Mouse (Mus musculus): ENCODE results near the gene Ppfia1. TPM values are rescaled to one million over a fixed set of nuclear protein-coding genes. Genes with fewer than 3 reads are reported as not detected.
A peak's percentile ranks its signal among the peaks of the same experiment; 100 is the strongest.

Gene Ppfia1
- polyA plus RNA-seq, 1 experiment from 2014 or later: 32.1 TPM

DNA sequence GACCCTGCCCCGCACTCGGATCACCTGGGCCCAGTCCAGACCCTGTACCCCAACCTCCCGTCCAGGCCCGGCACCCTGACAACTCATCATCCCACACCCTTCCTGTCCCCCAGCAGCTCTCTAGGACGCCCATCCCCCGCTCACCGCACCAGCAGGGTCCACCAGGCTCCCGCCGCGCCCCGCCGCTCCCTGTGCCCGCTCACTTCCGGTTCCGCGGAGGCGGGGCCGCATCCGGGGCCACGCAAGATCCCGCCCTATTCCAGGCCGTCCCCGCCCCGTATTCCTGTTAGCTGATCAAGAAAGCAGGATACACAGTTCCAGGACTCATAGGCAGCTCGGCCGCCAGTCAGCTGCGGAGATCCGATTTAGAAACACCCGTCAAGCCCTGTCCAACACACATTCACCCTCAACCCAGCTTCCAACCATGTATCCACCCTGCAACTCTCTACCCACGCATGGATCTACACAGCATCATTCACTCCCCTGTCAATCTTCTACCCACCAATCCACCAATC lies 82.9 kb downstream of the Ppfia1 start, which contains the start of gene Cttn:
TSS of gene Cttn (minus strand) at position 465 of the 515 bp plus-strand sequence.
- H3K4me2 ChIP-seq (replicated peaks): peak within 1 kb of the TSS; percentile 98
- H3K9me3 ChIP-seq: no peaks in the 10 kb centered on the region
- no peaks in the 10 kb centered on the region for H3K27me3 ChIP-seq
- peak; percentile 97 for ATAC-seq
- peak within 1 kb of the TSS; percentile 98 for H3K9ac ChIP-seq (replicated peaks)
- H3K36me3 ChIP-seq: peaks cover 5% of the 10 kb centered on the region
- WGBS: under 1% methylated on average over 30 of the region's 30 CpGs
- peak within 1 kb of the TSS; percentile 83 for H3K27ac ChIP-seq
- peak within 1 kb of the TSS; percentile 97 for H3K4me3 ChIP-seq (replicated peaks)
- H3K4me1 ChIP-seq (replicated peaks): peaks cover 22% of the 10 kb centered on the region

DNA sequence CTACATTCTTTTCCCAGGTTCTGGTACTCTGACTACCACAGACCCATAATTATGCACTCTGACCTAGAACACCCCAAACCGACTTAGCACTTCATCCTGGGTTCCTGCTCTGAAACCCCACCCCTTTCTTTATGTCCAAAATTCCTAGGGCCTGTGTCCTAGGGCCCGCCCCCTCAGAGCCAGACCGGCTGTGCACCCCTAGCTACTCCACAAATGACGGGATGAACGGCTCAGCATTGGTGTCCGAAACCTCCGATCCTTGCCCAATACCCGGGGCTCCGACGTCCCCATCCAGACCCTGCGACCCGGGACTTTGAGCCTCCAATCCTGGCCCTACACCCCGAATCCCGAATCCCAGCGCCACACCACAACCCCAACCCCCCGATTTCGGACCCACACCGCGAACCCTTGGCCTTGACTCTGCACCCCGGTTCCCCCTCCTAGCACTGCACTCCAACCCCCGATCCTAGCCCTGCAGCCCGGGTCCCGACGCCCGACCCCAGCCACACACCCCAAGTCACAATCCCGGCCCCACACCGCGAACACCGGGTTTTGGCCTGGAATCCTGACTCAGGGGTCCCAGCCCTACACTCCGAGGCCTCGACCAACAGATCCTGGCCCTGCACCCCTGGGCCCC lies 83.5 kb downstream of the Ppfia1 start:
- 2% methylated on average over 31 of the region's 31 CpGs for WGBS
- Histone ChIP-seq H3K4me1 (replicated peaks) (peaks cover 22% of the 10 kb centered on the region), H3K4me2 (replicated peaks) (peak overlapping the region; percentile 98), H3K27me3 (no peaks in the 10 kb centered on the region), H3K9ac (replicated peaks) (peak overlapping the region; percentile 98), H3K9me3 (no peaks in the 10 kb centered on the region), H3K27ac (peak overlapping the region; percentile 83), H3K36me3 (peaks cover 9% of the 10 kb centered on the region), H3K4me3 (replicated peaks) (peak overlapping the region; percentile 97)
- ATAC-seq: peak; percentile 51

DNA sequence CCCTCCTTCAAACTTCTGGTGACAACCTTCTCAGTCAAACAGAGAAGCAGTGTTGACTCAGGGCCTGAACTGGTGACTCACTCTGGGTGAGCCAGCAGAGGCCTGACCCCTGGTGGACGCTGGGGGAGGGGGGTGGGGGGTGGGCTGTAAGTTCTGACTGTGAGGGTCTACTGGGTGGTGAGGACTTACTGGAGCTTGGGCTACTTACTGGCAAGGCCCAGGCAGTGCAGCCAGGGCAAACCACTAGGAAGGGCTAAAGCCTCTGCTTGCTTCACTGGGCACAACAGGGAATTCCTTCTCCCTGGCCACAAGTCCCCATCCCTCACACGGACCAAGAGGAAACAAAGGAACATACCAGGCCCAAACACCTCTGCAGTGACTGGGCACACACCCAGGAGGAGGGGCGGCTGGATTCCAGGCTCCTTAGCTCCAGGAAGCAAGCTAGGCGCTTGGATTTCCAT lies 84.3 kb downstream of the Ppfia1 start:
- Histone ChIP-seq H3K9ac (replicated peaks) (peak overlapping the region; percentile 98), H3K4me1 (replicated peaks) (peaks cover 22% of the 10 kb centered on the region), H3K36me3 (peaks cover 17% of the 10 kb centered on the region), H3K27ac (no peak overlapping the region), H3K9me3 (no peaks in the 10 kb centered on the region), H3K27me3 (no peaks in the 10 kb centered on the region), H3K4me2 (replicated peaks) (peak overlapping the region; percentile 98), H3K4me3 (replicated peaks) (peak overlapping the region; percentile 97)
- no peak for ATAC-seq
- WGBS: 22% methylated on average over 4 of the region's 4 CpGs

DNA sequence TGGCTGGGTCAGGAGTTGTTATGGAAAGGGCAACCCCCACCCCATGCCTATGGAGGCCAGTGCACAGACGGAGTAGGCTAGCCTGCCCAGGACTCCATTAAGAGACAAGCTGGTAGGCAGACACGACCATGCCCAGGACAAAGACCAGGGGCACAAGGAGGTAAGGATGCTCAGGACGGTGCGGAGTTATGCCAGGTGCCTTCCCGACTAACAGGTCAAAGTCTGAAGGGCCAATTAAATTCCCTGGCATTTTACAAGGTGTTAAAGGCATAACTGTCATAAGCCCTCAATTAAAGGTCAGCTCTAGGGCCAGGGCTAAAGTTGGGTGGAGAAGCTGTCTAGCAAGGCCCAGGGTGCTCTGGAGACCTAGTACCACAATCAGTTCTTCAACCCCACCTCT lies 84.8 kb downstream of the Ppfia1 start:
- Histone ChIP-seq H3K36me3 (peaks cover 22% of the 10 kb centered on the region), H3K27me3 (no peaks in the 10 kb centered on the region), H3K4me1 (replicated peaks) (peaks cover 22% of the 10 kb centered on the region), H3K27ac (no peak overlapping the region), H3K4me2 (replicated peaks) (peak overlapping the region; percentile 98), H3K9me3 (no peaks in the 10 kb centered on the region), H3K9ac (replicated peaks) (peak overlapping the region; percentile 3; the same call in 1 of the 2 replicates), H3K4me3 (replicated peaks) (peak overlapping the region; percentile 97; the same call in 1 of the 2 replicates)
- 90% methylated on average over 5 of the region's 5 CpGs for WGBS
- no peak for ATAC-seq

DNA sequence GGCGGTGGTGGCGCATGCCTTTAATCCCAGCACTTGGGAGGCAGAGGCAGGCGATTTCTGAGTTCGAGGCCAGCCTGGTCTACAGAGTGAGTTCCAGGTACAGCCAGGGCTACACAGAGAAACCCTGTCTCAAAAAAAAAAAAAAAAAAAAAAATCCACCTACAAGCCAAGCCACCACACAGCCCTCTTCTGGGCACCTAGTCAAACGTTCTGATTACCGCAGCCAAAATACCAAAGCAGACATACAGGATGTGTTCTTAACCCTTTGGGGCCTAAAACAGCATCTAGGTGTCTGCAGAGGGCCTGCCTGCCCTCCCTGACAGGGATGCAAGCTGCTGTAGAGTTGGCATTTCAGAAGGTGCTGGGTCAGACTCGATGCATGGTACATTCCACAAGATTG lies 91.0 kb downstream of the Ppfia1 start:
- Histone ChIP-seq H3K4me2 (replicated peaks) (no peak overlapping the region), H3K9me3 (no peaks in the 10 kb centered on the region), H3K27me3 (no peaks in the 10 kb centered on the region), H3K4me1 (replicated peaks) (no peaks in the 10 kb centered on the region), H3K9ac (replicated peaks) (no peak overlapping the region), H3K36me3 (peaks cover 83% of the 10 kb centered on the region), H3K4me3 (replicated peaks) (no peak overlapping the region), H3K27ac (no peak overlapping the region)
- WGBS: 93% methylated on average over 7 of the region's 7 CpGs
- ATAC-seq: no peak

DNA sequence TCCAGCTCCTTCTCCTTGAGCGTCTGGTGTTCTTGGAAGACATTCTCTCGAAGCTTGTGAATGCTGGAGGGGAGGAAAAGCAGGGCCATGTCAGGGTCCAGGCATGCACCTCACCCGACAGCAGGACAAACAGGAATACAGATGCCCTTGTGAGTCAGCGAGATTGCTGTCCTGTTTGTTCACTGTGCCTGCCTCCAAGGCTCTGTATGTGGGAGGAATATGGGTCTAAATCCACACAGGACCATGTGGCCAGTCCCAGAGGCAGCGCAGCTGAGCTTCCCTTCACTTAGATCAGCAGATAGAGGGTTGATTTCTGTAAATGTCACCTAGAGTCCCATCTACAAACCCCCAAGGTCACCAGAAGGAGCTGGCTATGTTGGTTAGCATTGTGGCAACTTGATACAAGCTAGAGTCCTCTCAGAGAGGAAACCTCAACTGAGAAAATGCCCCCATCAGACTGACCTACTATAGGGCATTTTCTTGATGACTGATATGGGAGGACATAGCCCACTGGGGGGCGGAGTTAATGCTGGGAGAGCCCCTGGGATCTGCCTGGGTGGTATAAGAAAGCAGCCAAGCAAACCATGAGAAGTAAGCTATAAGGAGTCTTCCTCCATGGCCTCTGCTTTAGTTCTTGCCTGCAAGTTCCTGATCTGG lies 92.2 kb downstream of the Ppfia1 start:
- peaks cover 96% of the 10 kb centered on the region for H3K36me3 ChIP-seq
- H3K9ac ChIP-seq (replicated peaks): no peak overlapping the region
- no peak for ATAC-seq
- H3K4me3 ChIP-seq (replicated peaks): no peak overlapping the region
- no peak overlapping the region for H3K4me2 ChIP-seq (replicated peaks)
- H3K27me3 ChIP-seq: no peaks in the 10 kb centered on the region
- H3K27ac ChIP-seq: no peak overlapping the region
- WGBS: 94% methylated on average over 6 of the region's 6 CpGs
- H3K4me1 ChIP-seq (replicated peaks): no peaks in the 10 kb centered on the region
- no peaks in the 10 kb centered on the region for H3K9me3 ChIP-seq

DNA sequence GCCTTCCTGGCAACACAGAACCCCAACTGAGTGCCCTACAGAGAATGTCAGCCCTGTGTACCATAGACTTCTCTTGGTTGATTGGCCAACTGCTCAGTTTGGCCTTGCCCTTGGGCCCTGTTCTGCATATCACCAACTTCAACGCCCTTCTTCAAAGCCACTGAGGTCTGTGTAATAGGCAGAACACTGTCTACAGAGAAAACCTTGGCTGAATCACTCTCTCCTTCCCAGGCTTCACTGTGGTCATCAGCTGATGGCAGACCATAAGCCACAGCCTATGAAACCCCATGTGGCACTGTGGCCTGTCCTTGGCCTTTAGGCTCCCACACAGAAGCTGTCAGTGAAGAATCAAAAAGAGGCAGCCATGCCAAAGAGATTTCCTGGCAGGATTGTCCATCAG lies 94.6 kb downstream of the Ppfia1 start:
- Histone ChIP-seq H3K4me1 (replicated peaks) (no peaks in the 10 kb centered on the region), H3K9me3 (no peaks in the 10 kb centered on the region), H3K36me3 (peaks cover 100% of the 10 kb centered on the region), H3K9ac (replicated peaks) (no peak overlapping the region), H3K27ac (no peak overlapping the region), H3K27me3 (no peaks in the 10 kb centered on the region), H3K4me2 (replicated peaks) (no peak overlapping the region), H3K4me3 (replicated peaks) (no peak overlapping the region)
- WGBS: 97% methylated on average over 1 of the region's 1 CpGs
- no peak for ATAC-seq

DNA sequence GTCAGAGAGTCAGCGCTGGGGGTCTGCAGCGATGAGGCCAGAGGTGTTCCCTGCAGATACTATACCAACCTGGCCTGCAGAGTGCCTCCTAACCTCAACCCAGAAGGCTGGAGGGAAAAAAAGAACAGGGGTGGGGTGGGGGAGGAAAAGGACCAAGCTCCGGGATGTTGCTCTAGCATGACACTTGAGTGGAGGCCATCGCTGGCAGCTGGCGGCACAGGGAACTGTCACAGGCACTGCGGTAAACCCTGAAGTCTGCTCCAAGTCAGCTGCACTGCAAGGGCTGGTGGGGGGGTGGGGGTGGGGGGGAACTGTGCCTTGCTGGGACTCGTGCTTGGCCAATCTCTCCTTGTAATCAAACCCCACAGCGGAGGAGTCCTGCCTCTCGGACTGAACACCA lies 102.9 kb downstream of the Ppfia1 start:
- Histone ChIP-seq H3K9ac (replicated peaks) (no peak overlapping the region), H3K27me3 (no peaks in the 10 kb centered on the region), H3K9me3 (no peaks in the 10 kb centered on the region), H3K27ac (no peak overlapping the region), H3K4me2 (replicated peaks) (no peak overlapping the region), H3K36me3 (peaks cover 100% of the 10 kb centered on the region), H3K4me3 (replicated peaks) (no peak overlapping the region), H3K4me1 (replicated peaks) (no peaks in the 10 kb centered on the region)
- no peak for ATAC-seq
- 91% methylated on average over 9 of the region's 9 CpGs for WGBS

DNA sequence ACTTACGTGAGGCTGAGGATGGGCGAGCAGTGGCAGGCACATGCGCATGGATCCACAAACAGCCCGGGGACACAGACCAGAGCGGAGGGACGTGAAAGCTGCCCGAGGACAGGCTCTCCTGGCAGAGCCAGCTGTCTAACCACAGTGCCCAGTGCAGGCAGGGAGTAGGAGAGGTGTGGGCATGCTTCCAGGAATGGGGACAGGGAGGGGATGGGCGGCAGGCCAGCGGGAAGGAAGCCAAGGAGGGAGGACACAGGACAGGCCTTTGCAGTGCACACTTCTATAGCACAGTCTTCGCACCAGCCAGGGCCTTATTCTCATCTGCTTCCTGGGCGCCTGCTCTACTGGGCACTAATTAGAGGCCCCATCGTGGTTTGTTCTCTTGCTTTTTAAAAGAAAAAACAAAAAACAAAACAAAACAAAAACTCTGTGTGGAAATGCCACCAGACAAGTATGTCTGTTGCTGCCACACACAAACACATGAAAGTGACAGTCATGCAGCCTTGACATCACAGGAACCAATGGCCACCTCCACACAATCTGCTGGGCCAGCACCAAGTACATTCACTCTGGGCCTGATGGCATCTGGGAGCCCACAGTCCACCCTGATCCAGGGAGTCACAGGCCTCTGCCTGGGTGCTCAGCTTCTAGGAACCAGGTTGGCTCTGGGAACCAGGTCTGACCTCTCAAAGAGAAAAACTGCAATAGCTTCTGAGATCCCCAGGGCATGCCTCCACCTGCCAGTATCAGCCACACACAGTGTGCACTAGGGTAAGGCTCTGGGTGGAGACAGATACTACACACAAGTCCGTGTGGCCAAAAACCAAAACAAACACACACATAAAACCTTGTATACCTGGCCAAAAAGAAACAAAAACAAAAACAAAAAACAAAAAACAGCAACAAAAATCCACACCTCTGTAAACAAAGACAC lies 103.6 kb downstream of the Ppfia1 start:
- WGBS: 87% methylated on average over 13 of the region's 13 CpGs
- Histone ChIP-seq H3K9ac (replicated peaks) (no peak overlapping the region), H3K4me3 (replicated peaks) (no peak overlapping the region), H3K36me3 (peaks cover 100% of the 10 kb centered on the region), H3K4me2 (replicated peaks) (no peak overlapping the region), H3K4me1 (replicated peaks) (no peaks in the 10 kb centered on the region), H3K9me3 (no peaks in the 10 kb centered on the region), H3K27ac (no peak overlapping the region), H3K27me3 (no peaks in the 10 kb centered on the region)
- peak; percentile 81 for ATAC-seq

DNA sequence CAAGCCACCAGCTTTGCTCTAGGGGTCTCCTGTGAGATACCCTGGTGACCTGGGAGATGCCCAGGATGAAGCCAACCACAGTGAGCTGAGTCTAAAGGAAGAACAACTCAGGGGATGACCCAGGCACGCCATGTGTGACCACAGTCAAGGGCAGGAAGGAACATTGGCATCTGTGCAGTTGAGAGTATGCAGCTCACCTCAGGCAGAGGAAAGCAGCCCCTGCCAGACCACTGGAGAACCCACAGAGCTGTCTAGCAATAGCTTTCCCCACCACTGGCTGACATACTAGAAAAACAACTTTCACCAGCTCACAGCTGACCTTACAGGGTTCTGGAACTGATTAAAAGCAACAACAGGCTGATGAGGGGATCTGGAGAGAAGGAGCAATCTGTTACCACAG lies 105.3 kb downstream of the Ppfia1 start:
- H3K4me1 ChIP-seq (replicated peaks): no peaks in the 10 kb centered on the region
- H3K4me2 ChIP-seq (replicated peaks): no peak overlapping the region
- H3K4me3 ChIP-seq (replicated peaks): no peak overlapping the region
- H3K9ac ChIP-seq (replicated peaks): no peak overlapping the region
- WGBS: 92% methylated on average over 1 of the region's 1 CpGs
- peaks cover 99% of the 10 kb centered on the region for H3K36me3 ChIP-seq
- no peaks in the 10 kb centered on the region for H3K9me3 ChIP-seq
- no peak for ATAC-seq
- H3K27ac ChIP-seq: no peak overlapping the region
- H3K27me3 ChIP-seq: no peaks in the 10 kb centered on the region

DNA sequence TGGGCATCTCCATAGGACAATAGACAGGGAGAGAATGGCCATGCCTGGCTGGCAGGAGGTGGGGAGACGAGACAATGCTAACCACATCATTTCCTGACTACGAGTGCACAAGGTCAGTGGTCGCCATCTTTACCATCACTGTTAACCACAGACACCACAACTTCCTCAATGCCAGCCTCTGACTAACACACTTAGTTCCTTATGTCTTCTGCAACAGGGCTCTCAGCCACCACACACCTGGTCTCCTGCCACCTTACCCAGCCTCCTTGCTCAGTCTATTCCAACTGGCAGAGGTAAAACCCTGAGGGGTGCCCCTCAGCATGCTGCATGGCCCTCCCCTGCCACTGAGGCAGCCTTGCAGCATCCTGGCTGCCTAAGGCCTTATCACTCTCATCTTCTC lies 106.4 kb downstream of the Ppfia1 start:
- Histone ChIP-seq H3K27me3 (no peaks in the 10 kb centered on the region), H3K4me2 (replicated peaks) (no peak overlapping the region), H3K4me1 (replicated peaks) (no peaks in the 10 kb centered on the region), H3K4me3 (replicated peaks) (no peak overlapping the region), H3K9ac (replicated peaks) (no peak overlapping the region), H3K27ac (no peak overlapping the region), H3K36me3 (peaks cover 98% of the 10 kb centered on the region), H3K9me3 (no peaks in the 10 kb centered on the region)
- WGBS: 89% methylated on average over 3 of the region's 3 CpGs
- no peak for ATAC-seq

DNA sequence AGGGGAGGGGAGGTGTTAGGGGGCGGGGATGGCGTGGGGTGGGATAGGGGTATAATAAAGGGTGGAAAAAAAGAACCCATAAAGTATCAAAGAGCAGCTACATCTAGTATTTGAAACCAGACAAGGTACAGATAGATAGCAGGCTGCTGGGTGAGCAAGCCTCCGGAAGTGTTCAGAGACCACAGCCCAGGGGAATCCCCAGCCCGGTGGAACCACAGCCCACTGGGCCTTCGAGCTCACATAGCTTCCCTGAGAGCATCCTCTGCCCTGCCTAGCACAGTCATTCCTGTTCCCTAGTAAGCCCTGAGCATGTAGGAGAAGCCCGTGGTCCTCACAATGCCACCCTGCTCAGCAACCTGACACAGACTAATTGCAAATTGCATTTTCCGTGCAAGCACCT lies 108.7 kb downstream of the Ppfia1 start:
- WGBS: 96% methylated on average over 7 of the region's 7 CpGs
- Histone ChIP-seq H3K27ac (no peak overlapping the region), H3K4me1 (replicated peaks) (no peaks in the 10 kb centered on the region), H3K36me3 (peaks cover 98% of the 10 kb centered on the region), H3K4me3 (replicated peaks) (no peak overlapping the region), H3K9me3 (no peaks in the 10 kb centered on the region), H3K4me2 (replicated peaks) (no peak overlapping the region), H3K9ac (replicated peaks) (no peak overlapping the region), H3K27me3 (no peaks in the 10 kb centered on the region)
- no peak for ATAC-seq
